Mouse (Mus musculus) embryonic facial prominence, embryonic 10.5 days (tissue): ENCODE data around the gene Cst9. TPM values are rescaled to one million over a fixed set of nuclear protein-coding genes. Genes with fewer than 3 reads are reported as not detected.

Source experiments
- DNase-seq: peaks from one replicate; pipeline ENCODE4 v3.0.0-alpha.2; 2017; ENCODE audit warnings: low spot score
- H3K27ac ChIP-seq: fragments of 300-500 bp; sonication (generic); replicated peaks from 2 replicates; pipeline ENCODE4 v1.5.1; 2016; ENCODE audit warnings: mild to moderate bottlenecking
- H3K27me3 ChIP-seq: fragments of 300-500 bp; sonication (generic); replicated peaks from 2 replicates; pipeline ENCODE4 v1.6.1; 2016; ENCODE audit warnings: low read depth, mild to moderate bottlenecking; ENCODE audit not compliant: poor library complexity, severe bottlenecking
- H3K36me3 ChIP-seq: fragments of 300-500 bp; sonication (generic); replicated peaks from 2 replicates; pipeline ENCODE4 v1.6.1; 2016; ENCODE audit warnings: mild to moderate bottlenecking, moderate library complexity
- H3K4me1 ChIP-seq: fragments of 300-500 bp; sonication (generic); 2 replicates; pipeline ENCODE4 v1.6.1; 2016
- H3K4me3 ChIP-seq: fragments of 300-500 bp; sonication (generic); 2 replicates; pipeline ENCODE4 v1.5.1; 2016; ENCODE audit warnings: mild to moderate bottlenecking, moderate library complexity
- H3K9me3 ChIP-seq: fragments of 300-500 bp; sonication (generic); 2 replicates; pipeline ENCODE4 v1.6.1; 2016; ENCODE audit warnings: mild to moderate bottlenecking
- WGBS: fragments of 180-500 bp; shearing (Covaris S2); methylation state at CpG from one replicate; pipeline ENCODE4 v1.1.7; 2016; 5-methylcytosine and 5-hydroxymethylcytosine counted together
- polyA plus RNA-seq: library from polyadenylated mRNA; unstranded; fragments of >200 nt; fragmentation: Nextera tagmentation; extraction: Ambion mirVana; gene quantifications from 2 replicates; pipeline ENCODE4 v1.2.1, GENCODE M21; 2016

Gene Cst9
- polyA plus RNA-seq, 1 experiment from 2014 or later: not detected

- no peak for DNase-seq
Observed at GRCm38 (mm10) chr2:148860993-148861392, 26.0 kb downstream of the Cst9 start.

GRCm38 (mm10) chr2:148861693-148862092 lies 26.7 kb downstream of the Cst9 start:
- H3K4me3 ChIP-seq: no peak overlapping the region
- no peaks in the 10 kb centered on the region for H3K4me1 ChIP-seq
- no peak overlapping the region for H3K27ac ChIP-seq
- no peaks in the 10 kb centered on the region for H3K9me3 ChIP-seq
- no peak for DNase-seq
- H3K27me3 ChIP-seq: no peaks in the 10 kb centered on the region
- H3K36me3 ChIP-seq: no peaks in the 10 kb centered on the region

More at GRCm38 (mm10) chr2:148860993-148861392, 26.0 kb downstream of the Cst9 start:
- 87% methylated on average over 4 of the region's 4 CpGs for WGBS
- no peaks in the 10 kb centered on the region for H3K9me3 ChIP-seq
- no peaks in the 10 kb centered on the region for H3K4me1 ChIP-seq
- H3K27ac ChIP-seq: no peak overlapping the region
- H3K27me3 ChIP-seq: no peaks in the 10 kb centered on the region
- H3K36me3 ChIP-seq: no peaks in the 10 kb centered on the region
- H3K4me3 ChIP-seq: no peak overlapping the region

- WGBS: 61% methylated on average over 2 of the region's 2 CpGs
- DNase-seq: no peak
- H3K27ac ChIP-seq: no peak within 1 kb of the TSS
Observed at GRCm38 (mm10) chr2:148864966-148865365, 30.0 kb downstream of the Cst9 start, which contains the start of gene 9230104L09Rik. TSS of gene 9230104L09Rik (minus strand) at chr2:148865038.

GRCm38 (mm10) chr2:148868959-148869358 lies 34.0 kb downstream of the Cst9 start:
- H3K4me1 ChIP-seq: peaks cover 15% of the 10 kb centered on the region
- no peak for DNase-seq
- 82% methylated on average over 1 of the region's 1 CpGs for WGBS
- no peak overlapping the region for H3K4me3 ChIP-seq
- no peaks in the 10 kb centered on the region for H3K27me3 ChIP-seq
- H3K9me3 ChIP-seq: no peaks in the 10 kb centered on the region
- H3K27ac ChIP-seq: no peak overlapping the region
- H3K36me3 ChIP-seq: peaks cover 32% of the 10 kb centered on the region

More at GRCm38 (mm10) chr2:148864966-148865365, 30.0 kb downstream of the Cst9 start, which contains the start of gene 9230104L09Rik:
- H3K9me3 ChIP-seq: no peaks in the 10 kb centered on the region
- H3K4me3 ChIP-seq: no peak within 1 kb of the TSS
- no peaks in the 10 kb centered on the region for H3K4me1 ChIP-seq
- peaks cover under 1% of the 10 kb centered on the region; the same call in 1 of the 2 replicates for H3K36me3 ChIP-seq
- H3K27me3 ChIP-seq: no peaks in the 10 kb centered on the region

GRCm38 (mm10) chr2:148870526-148870925 lies 35.6 kb downstream of the Cst9 start:
- Histone ChIP-seq H3K27ac (no peak overlapping the region), H3K4me3 (no peak overlapping the region), H3K9me3 (no peaks in the 10 kb centered on the region), H3K36me3 (peaks cover 32% of the 10 kb centered on the region), H3K27me3 (no peaks in the 10 kb centered on the region), H3K4me1 (peaks cover 23% of the 10 kb centered on the region)
- DNase-seq: no peak
- 87% methylated on average over 3 of the region's 3 CpGs for WGBS

GRCm38 (mm10) chr2:148872860-148873259 lies 37.9 kb downstream of the Cst9 start:
- Histone ChIP-seq H3K9me3 (no peaks in the 10 kb centered on the region), H3K4me1 (peaks cover 30% of the 10 kb centered on the region), H3K36me3 (peaks cover 32% of the 10 kb centered on the region), H3K27ac (no peak overlapping the region), H3K27me3 (no peaks in the 10 kb centered on the region), H3K4me3 (peak overlapping the region; percentile 88; the same call in 1 of the 2 replicates)
- WGBS: 88% methylated on average over 4 of the region's 4 CpGs
- DNase-seq: no peak

- H3K36me3 ChIP-seq: peaks cover 32% of the 10 kb centered on the region
- H3K27me3 ChIP-seq: no peaks in the 10 kb centered on the region
- DNase-seq: no peak
- peaks cover 38% of the 10 kb centered on the region for H3K4me1 ChIP-seq
- H3K4me3 ChIP-seq: peak overlapping the region; percentile 88
- peak overlapping the region; percentile 93; the same call in 1 of the 2 replicates for H3K27ac ChIP-seq
- 52% methylated on average over 3 of the region's 3 CpGs for WGBS
- H3K9me3 ChIP-seq: no peaks in the 10 kb centered on the region
Observed at GRCm38 (mm10) chr2:148874224-148874616, 39.3 kb downstream of the Cst9 start.

- Histone ChIP-seq H3K36me3 (peaks cover 32% of the 10 kb centered on the region), H3K9me3 (no peaks in the 10 kb centered on the region), H3K4me1 (peaks cover 41% of the 10 kb centered on the region), H3K4me3 (peak overlapping the region; percentile 88), H3K27ac (peak overlapping the region; percentile 93), H3K27me3 (no peaks in the 10 kb centered on the region)
- DNase-seq: peak; percentile 47
- WGBS: under 1% methylated on average over 34 of the region's 34 CpGs
Observed at GRCm38 (mm10) chr2:148874617-148875334, 39.8 kb downstream of the Cst9 start.

- peaks cover 41% of the 10 kb centered on the region for H3K4me1 ChIP-seq
- DNase-seq: peak; percentile 96
Observed at GRCm38 (mm10) chr2:148875335-148875811, 40.4 kb downstream of the Cst9 start, which contains the start of gene Cst3. TSS of gene Cst3 (minus strand) at chr2:148875692.

GRCm38 (mm10) chr2:148877016-148877770 lies 42.2 kb downstream of the Cst9 start:
- no peak for DNase-seq
- Histone ChIP-seq H3K36me3 (peaks cover 10% of the 10 kb centered on the region), H3K27ac (no peak overlapping the region), H3K4me3 (no peak overlapping the region), H3K9me3 (no peaks in the 10 kb centered on the region), H3K4me1 (peaks cover 41% of the 10 kb centered on the region), H3K27me3 (no peaks in the 10 kb centered on the region)
- 53% methylated on average over 3 of the region's 3 CpGs for WGBS

More at GRCm38 (mm10) chr2:148875335-148875811, 40.4 kb downstream of the Cst9 start, which contains the start of gene Cst3:
- no peaks in the 10 kb centered on the region for H3K27me3 ChIP-seq
- H3K9me3 ChIP-seq: no peaks in the 10 kb centered on the region
- under 1% methylated on average over 19 of the region's 19 CpGs for WGBS
- H3K4me3 ChIP-seq: peak within 1 kb of the TSS; percentile 88
- H3K36me3 ChIP-seq: peaks cover 28% of the 10 kb centered on the region
- peak within 1 kb of the TSS; percentile 93 for H3K27ac ChIP-seq

GRCm38 (mm10) chr2:148878641-148879130 lies 43.7 kb downstream of the Cst9 start:
- H3K9me3 ChIP-seq: no peaks in the 10 kb centered on the region
- WGBS: 16% methylated on average over 2 of the region's 2 CpGs
- H3K36me3 ChIP-seq: no peaks in the 10 kb centered on the region
- peaks cover 29% of the 10 kb centered on the region for H3K4me1 ChIP-seq
- H3K27me3 ChIP-seq: no peaks in the 10 kb centered on the region
- no peak overlapping the region for H3K27ac ChIP-seq
- no peak overlapping the region for H3K4me3 ChIP-seq
- DNase-seq: no peak

- no peak overlapping the region for H3K27ac ChIP-seq
- DNase-seq: no peak
- H3K9me3 ChIP-seq: no peaks in the 10 kb centered on the region
- no peaks in the 10 kb centered on the region for H3K27me3 ChIP-seq
- no peaks in the 10 kb centered on the region for H3K36me3 ChIP-seq
- H3K4me1 ChIP-seq: peaks cover 24% of the 10 kb centered on the region
- WGBS: 33% methylated on average over 1 of the region's 1 CpGs
- H3K4me3 ChIP-seq: no peak overlapping the region
Observed at GRCm38 (mm10) chr2:148879199-148879598, 44.3 kb downstream of the Cst9 start.
